Mouse (Mus musculus) forebrain, embryonic 13.5 days (tissue): ENCODE results near the gene Tpgs1. TPM values are rescaled to one million over a fixed set of nuclear protein-coding genes. Genes with fewer than 3 reads are reported as not detected.
"Not testable (repeated sequence)": the region's sequence is repeated elsewhere in the genome, so short reads cannot be mapped to it uniquely, and the experiment has no call there.

ENCODE experiments used
- ATAC-seq: fragments of 200-750 bp; cut with Nextera tagmentation; 2 replicates; pipeline ENCODE4 v1.8.0; 2017
- H3K27ac ChIP-seq: fragments of 300-500 bp; sonication (generic); 2 replicates; pipeline ENCODE4 v1.5.1; 2015; ENCODE audit warnings: inconsistent platforms, mild to moderate bottlenecking, moderate library complexity
- H3K27me3 ChIP-seq: fragments of 300-500 bp; sonication (generic); 2 replicates; pipeline ENCODE4 v1.6.1; 2015; ENCODE audit warnings: mild to moderate bottlenecking, inconsistent platforms
- H3K36me3 ChIP-seq: fragments of 300-500 bp; sonication (generic); 2 replicates; pipeline ENCODE4 v1.6.1; 2015; ENCODE audit warnings: mild to moderate bottlenecking, inconsistent platforms; ENCODE audit not compliant: poor library complexity, severe bottlenecking
- H3K4me1 ChIP-seq: fragments of 300-500 bp; sonication (generic); 2 replicates; pipeline ENCODE4 v1.6.1; 2015; ENCODE audit warnings: inconsistent platforms
- H3K4me2 ChIP-seq: fragments of 300-500 bp; sonication (generic); 2 replicates; pipeline ENCODE4 v1.6.1; 2015; ENCODE audit warnings: inconsistent platforms, mild to moderate bottlenecking, moderate library complexity
- H3K4me3 ChIP-seq: fragments of 300-500 bp; sonication (generic); 2 replicates; pipeline ENCODE4 v1.5.1; 2015; ENCODE audit warnings: mild to moderate bottlenecking, inconsistent platforms
- H3K9ac ChIP-seq: fragments of 300-500 bp; sonication (generic); 2 replicates; pipeline ENCODE4 v1.6.1; 2015; ENCODE audit warnings: mild to moderate bottlenecking, inconsistent platforms
- H3K9me3 ChIP-seq: fragments of 300-500 bp; sonication (generic); replicated peaks from 2 replicates; pipeline ENCODE4 v1.6.1; 2016; ENCODE audit warnings: inconsistent platforms
- WGBS: fragments of 180-500 bp; shearing (Covaris S2); methylation state at CpG from one replicate; pipeline ENCODE4 v1.1.7; 2015; 5-methylcytosine and 5-hydroxymethylcytosine counted together
- polyA plus RNA-seq: library from polyadenylated mRNA; unstranded; fragments of >200 nt; fragmentation: Nextera tagmentation; extraction: Ambion mirVana; gene quantifications from 2 replicates; pipeline ENCODE4 v1.2.1, GENCODE M21; 2015

Gene Tpgs1
- polyA plus RNA-seq, 1 experiment from 2014 or later: 67.8 TPM

- H3K4me2 ChIP-seq: no peak overlapping the region
- peaks cover 8% of the 10 kb centered on the region; the same call in 1 of the 2 replicates for H3K4me1 ChIP-seq
- no peaks in the 10 kb centered on the region for H3K9me3 ChIP-seq
- ATAC-seq: no peak
- 87% methylated on average over 6 of the region's 6 CpGs for WGBS
- H3K27ac ChIP-seq: no peak overlapping the region
- H3K4me3 ChIP-seq: no peak overlapping the region
- no peak overlapping the region for H3K9ac ChIP-seq
- no peaks in the 10 kb centered on the region for H3K27me3 ChIP-seq
- no peaks in the 10 kb centered on the region for H3K36me3 ChIP-seq
Measured at GRCm38 (mm10) chr10:79697916-79698315, 28.7 kb downstream of the Tpgs1 start.

- no peak overlapping the region for H3K4me3 ChIP-seq
- no peaks in the 10 kb centered on the region for H3K27me3 ChIP-seq
- peaks cover 8% of the 10 kb centered on the region; the same call in 1 of the 2 replicates for H3K4me1 ChIP-seq
- H3K36me3 ChIP-seq: no peaks in the 10 kb centered on the region
- no peak overlapping the region for H3K4me2 ChIP-seq
- WGBS: 92% methylated on average over 6 of the region's 6 CpGs
- H3K9me3 ChIP-seq: no peaks in the 10 kb centered on the region
- no peak for ATAC-seq
- no peak overlapping the region for H3K27ac ChIP-seq
- no peak overlapping the region for H3K9ac ChIP-seq
Measured at GRCm38 (mm10) chr10:79698459-79698858, 29.3 kb downstream of the Tpgs1 start.

GRCm38 (mm10) chr10:79700676-79701075, 31.5 kb downstream of the Tpgs1 start:
- ATAC-seq: no peak

DNA sequence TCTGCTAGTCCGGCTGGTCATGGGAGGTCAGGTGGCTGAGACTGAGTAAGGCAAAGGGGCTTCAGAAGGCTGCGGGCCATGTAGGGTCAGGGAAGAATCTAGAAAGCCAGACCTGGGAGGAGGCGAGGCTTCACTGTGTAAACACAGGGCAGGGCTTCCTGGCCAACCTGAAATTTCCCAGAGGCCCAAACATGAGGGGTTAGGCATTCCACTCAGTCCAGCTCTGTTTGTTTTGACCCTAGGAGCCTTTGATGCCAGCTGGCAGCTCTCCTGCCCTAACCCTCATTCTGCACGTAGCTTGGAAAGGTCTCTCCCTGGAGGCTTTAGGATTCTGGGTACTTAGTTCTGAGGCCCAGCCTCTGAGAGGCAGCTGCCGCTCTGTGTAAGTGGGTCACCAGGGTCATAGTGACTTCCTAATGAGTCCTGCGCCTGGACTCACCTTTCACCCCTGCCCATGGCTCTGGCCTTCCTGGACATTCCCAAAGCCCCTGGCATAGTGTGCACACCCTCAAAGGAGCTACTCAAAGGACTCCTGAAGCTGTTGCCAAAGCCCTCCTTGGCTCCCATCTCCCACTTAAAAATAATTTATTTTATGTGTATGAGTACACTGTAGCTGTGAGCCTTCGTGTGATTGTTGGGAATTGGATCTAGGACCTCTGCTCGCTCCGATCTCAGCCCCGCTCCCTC, 32.4 kb downstream of the Tpgs1 start:
- H3K27ac ChIP-seq: no peak overlapping the region
- whole genome bisulfite sequencing: 76% methylated on average over 10 of the region's 10 CpGs
- H3K4me2 ChIP-seq: no peak overlapping the region
- peaks cover 18% of the 10 kb centered on the region for H3K4me1 ChIP-seq
- peak overlapping the region; percentile 9; the same call in 1 of the 2 replicates for H3K9ac ChIP-seq
- no peaks in the 10 kb centered on the region for H3K27me3 ChIP-seq
- peaks cover 6% of the 10 kb centered on the region; the same call in 1 of the 2 replicates for H3K36me3 ChIP-seq
- ATAC-seq: no peak
- no peaks in the 10 kb centered on the region for H3K9me3 ChIP-seq
- no peak overlapping the region for H3K4me3 ChIP-seq

More at GRCm38 (mm10) chr10:79700676-79701075, 31.5 kb downstream of the Tpgs1 start:
- no peaks in the 10 kb centered on the region for H3K36me3 ChIP-seq
- H3K4me3 ChIP-seq: no peak overlapping the region
- H3K27ac ChIP-seq: no peak overlapping the region
- no peak overlapping the region for H3K4me2 ChIP-seq
- H3K4me1 ChIP-seq: peaks cover 9% of the 10 kb centered on the region
- no peaks in the 10 kb centered on the region for H3K9me3 ChIP-seq
- 0 out of 2 replicates have a peak overlapping the region, but pooled peaks have one; percentile 9 for H3K9ac ChIP-seq
- no peaks in the 10 kb centered on the region for H3K27me3 ChIP-seq
- WGBS: 54% methylated on average over 7 of the region's 7 CpGs

DNA sequence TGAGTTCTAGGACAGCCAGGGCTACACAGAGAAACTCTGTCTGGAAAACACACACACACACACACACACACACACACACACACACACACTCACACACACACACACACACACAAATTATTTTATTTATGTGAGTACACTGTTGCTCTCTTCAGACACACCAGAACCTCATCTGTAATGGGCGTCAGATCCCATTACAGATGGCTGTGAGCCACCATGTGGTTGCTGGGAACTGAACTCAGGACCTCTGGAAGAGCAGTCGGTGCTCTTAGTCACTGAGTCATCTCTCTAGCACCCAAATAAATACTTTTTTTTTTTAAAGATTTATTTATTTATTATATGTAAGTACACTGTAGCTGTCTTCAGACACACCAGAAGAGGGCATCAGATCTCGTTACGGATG, 33.8 kb downstream of the Tpgs1 start:
- not testable (repeated sequence) for H3K4me2 ChIP-seq, H3K27ac ChIP-seq, H3K9me3 ChIP-seq, H3K4me3 ChIP-seq, H3K27me3 ChIP-seq, ATAC-seq, H3K9ac ChIP-seq
- 85% methylated on average over 4 of the region's 4 CpGs for WGBS
- H3K4me1 ChIP-seq: peaks cover 30% of the 10 kb centered on the region
- peaks cover 14% of the 10 kb centered on the region; the same call in 1 of the 2 replicates for H3K36me3 ChIP-seq

DNA sequence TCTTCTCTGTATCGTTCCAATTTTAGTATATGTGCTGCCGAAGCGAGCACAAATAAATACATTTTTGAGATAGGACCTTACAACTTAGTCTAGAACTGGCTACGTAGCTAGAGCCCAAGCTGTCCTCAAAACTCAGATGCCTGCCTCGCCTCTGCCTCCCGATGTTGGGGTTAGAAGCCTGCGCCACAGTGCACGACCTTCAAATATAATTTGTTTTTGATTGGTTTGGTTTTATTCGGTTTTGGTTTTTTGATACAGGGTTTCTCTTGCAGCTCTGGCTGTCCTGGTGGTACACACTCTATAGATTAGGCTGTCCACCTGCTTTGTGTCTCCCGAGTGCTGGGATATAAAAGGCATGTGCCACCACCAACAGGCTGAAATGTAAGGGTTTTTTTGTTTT, 34.4 kb downstream of the Tpgs1 start:
- H3K9ac ChIP-seq: peak overlapping the region; percentile 53; the same call in 1 of the 2 replicates
- H3K4me1 ChIP-seq: peaks cover 30% of the 10 kb centered on the region
- ATAC-seq: no peak; the same call in 1 of the 2 replicates
- peaks cover 16% of the 10 kb centered on the region for H3K36me3 ChIP-seq
- 75% methylated on average over 10 of the region's 10 CpGs for WGBS
- H3K4me2 ChIP-seq: peak overlapping the region; percentile 82
- H3K27ac ChIP-seq: 0 out of 2 replicates have a peak overlapping the region, but pooled peaks have one; percentile 76
- H3K9me3 ChIP-seq: no peaks in the 10 kb centered on the region
- H3K4me3 ChIP-seq: peak overlapping the region; percentile 70
- no peaks in the 10 kb centered on the region for H3K27me3 ChIP-seq

DNA sequence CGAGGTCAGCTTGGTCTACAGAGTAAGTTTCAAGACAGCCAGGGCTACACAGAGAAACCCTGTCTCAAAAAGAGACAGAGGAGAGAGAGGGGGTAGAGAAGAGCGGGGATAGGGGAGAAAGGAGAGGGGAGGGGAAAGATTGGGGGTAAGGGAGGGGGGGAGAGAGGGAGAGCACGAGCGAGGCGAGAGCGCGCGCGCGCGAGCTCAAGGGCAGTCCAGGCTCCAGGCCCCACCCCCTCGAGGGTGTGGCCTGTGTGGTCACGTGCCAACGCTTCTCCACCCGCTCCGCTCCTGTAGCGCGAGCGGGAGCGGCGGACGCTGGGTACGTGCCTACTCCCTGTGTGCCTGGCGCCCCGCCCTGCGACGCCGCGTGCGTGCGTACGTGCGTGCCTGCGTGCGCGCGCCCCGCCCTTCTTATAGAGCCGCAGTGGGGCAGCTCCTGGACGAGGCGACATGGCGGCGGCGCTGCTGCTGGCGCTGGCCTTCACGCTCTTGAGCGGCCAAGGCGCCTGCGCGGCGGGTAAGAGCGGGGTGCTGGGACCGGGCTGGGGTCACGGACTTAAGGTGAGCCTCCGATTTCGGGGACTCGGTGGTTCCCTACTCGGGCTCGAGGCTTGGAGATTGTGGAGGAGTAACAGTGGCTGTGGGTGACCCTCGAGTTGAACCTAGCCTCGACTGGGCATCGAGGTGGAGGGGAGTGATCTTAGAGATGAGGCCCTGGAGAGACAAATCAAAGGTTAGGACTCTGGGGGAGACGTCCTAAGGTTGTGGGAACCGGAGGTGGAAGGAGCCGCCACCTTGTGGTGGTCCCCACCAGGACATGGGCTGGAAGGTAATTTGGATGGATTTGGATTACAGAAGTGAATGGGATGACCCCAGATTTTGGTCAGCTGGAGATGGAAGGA, 35.1 kb downstream of the Tpgs1 start, which contains the start of gene Bsg:
Gene Bsg (plus strand): TSS at position 427 of the 905 bp plus-strand sequence.
- peak within 1 kb of the TSS; percentile 82 for H3K4me2 ChIP-seq
- WGBS: under 1% methylated on average over 62 of the region's 65 CpGs
- H3K4me1 ChIP-seq: peaks cover 30% of the 10 kb centered on the region
- peak; percentile 96 for ATAC-seq
- peak within 1 kb of the TSS; percentile 70 for H3K4me3 ChIP-seq
- H3K36me3 ChIP-seq: peaks cover 23% of the 10 kb centered on the region
- H3K9me3 ChIP-seq: no peaks in the 10 kb centered on the region
- H3K27ac ChIP-seq: peak within 1 kb of the TSS; percentile 76
- no peaks in the 10 kb centered on the region for H3K27me3 ChIP-seq
- H3K9ac ChIP-seq: peak within 1 kb of the TSS; percentile 89

DNA sequence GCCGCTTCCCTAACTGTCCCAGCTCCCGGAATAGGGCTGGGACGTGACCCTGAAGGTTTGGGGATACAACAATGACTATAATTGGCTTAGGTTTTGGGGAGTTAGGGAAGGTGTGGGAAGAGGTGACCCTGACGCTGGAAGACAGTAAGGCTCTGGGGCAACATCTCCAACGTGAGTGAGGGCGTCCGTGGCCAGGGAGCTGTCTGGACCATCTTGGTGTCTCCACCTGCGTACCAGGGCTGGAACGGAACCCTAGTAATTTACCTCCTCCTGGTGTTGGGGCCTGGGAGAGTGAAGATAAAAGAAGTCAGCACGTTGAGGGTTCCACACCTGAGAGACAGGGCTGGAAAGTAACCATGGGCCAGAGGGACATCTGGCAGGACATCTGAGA, 35.8 kb downstream of the Tpgs1 start:
- Histone ChIP-seq H3K9ac (peak overlapping the region; percentile 89), H3K36me3 (peaks cover 30% of the 10 kb centered on the region), H3K4me2 (peak overlapping the region; percentile 82), H3K27ac (0 out of 2 replicates have a peak overlapping the region, but pooled peaks have one; percentile 76), H3K4me3 (peak overlapping the region; percentile 70), H3K27me3 (no peaks in the 10 kb centered on the region), H3K4me1 (peaks cover 30% of the 10 kb centered on the region), H3K9me3 (no peaks in the 10 kb centered on the region)
- 2% methylated on average over 10 of the region's 10 CpGs for WGBS
- 0 out of 2 replicates have a peak, but pooled peaks have one; percentile 0 for ATAC-seq

GRCm38 (mm10) chr10:79705951-79706350, 36.8 kb downstream of the Tpgs1 start:
- H3K36me3 ChIP-seq: peaks cover 40% of the 10 kb centered on the region
- no peaks in the 10 kb centered on the region for H3K9me3 ChIP-seq
- H3K4me3 ChIP-seq: peak overlapping the region; percentile 70
- no peak overlapping the region for H3K27ac ChIP-seq
- peak overlapping the region; percentile 82 for H3K4me2 ChIP-seq
- 78% methylated on average over 5 of the region's 5 CpGs for WGBS
- peaks cover 30% of the 10 kb centered on the region for H3K4me1 ChIP-seq
- ATAC-seq: no peak
- peak overlapping the region; percentile 89 for H3K9ac ChIP-seq
- H3K27me3 ChIP-seq: no peaks in the 10 kb centered on the region

GRCm38 (mm10) chr10:79706406-79707094, 37.4 kb downstream of the Tpgs1 start:
- Histone ChIP-seq H3K9me3 (no peaks in the 10 kb centered on the region), H3K36me3 (peaks cover 46% of the 10 kb centered on the region), H3K4me3 (peak overlapping the region; percentile 70; the same call in 1 of the 2 replicates), H3K27ac (no peak overlapping the region), H3K4me2 (peak overlapping the region; percentile 82), H3K4me1 (peaks cover 30% of the 10 kb centered on the region), H3K9ac (peak overlapping the region; percentile 89), H3K27me3 (no peaks in the 10 kb centered on the region)
- WGBS: 86% methylated on average over 5 of the region's 5 CpGs
- ATAC-seq: no peak

- ATAC-seq: no peak
- Histone ChIP-seq H3K4me3 (no peak overlapping the region), H3K4me2 (peak overlapping the region; percentile 82), H3K4me1 (peaks cover 30% of the 10 kb centered on the region), H3K9me3 (no peaks in the 10 kb centered on the region), H3K27me3 (no peaks in the 10 kb centered on the region), H3K9ac (peak overlapping the region; percentile 89; the same call in 1 of the 2 replicates), H3K36me3 (peaks cover 52% of the 10 kb centered on the region), H3K27ac (no peak overlapping the region)
- 59% methylated on average over 1 of the region's 1 CpGs for WGBS
Measured at GRCm38 (mm10) chr10:79707162-79707561, 38.0 kb downstream of the Tpgs1 start.
